Mouse (Mus musculus): ENCODE data around the gene Gm17455. TPM values are rescaled to one million over a fixed set of nuclear protein-coding genes. Genes with fewer than 3 reads are reported as not detected.

The Gm17455 gene
- polyA plus RNA-seq, 1 experiment = 20.5 TPM

DNA sequence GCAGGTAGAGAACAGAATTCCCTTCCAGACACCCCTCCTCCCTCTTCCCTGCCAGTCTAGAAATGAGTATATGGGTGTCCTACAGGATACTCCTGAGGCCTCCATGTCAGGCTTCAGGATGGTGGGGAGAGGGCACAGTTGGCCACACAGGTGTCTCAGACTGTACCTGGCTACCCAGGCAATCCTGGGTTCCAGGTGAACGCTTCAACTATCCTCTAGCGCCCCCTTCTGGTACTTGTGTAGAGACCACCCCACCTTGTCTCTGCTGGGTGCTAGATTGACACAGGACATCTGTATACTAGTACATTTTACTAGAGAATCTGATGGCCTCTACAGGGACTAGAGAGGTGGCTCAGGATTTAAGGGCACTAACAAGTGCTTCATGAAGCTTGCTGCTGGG lies 43.6 kb downstream of the Gm17455 start:
- no peak overlapping the region for H3ac ChIP-seq (ENCODE audit: control insufficient read depth, insufficient read length)
- no peak overlapping the region for H3K4me2 ChIP-seq (ENCODE audit: low read depth)
- H3K79me2 ChIP-seq (ENCODE audit: control insufficient read depth, insufficient read depth) = no peaks in the 10 kb centered on the region
- TF ChIP-seq TCF3 (IDR thresholded peaks at IDR 0.05; ENCODE audit: insufficient read length, low read depth) (no peak), MYOD1 (IDR thresholded peaks at IDR 0.05; ENCODE audit: control insufficient read depth in 1 of 3, insufficient read length in 2 of 3, low read depth in 2 of 3) (no peak), TCF12 (IDR thresholded peaks at IDR 0.05; ENCODE audit: insufficient read depth, poor library complexity, severe bottlenecking) (no peak), CEBPB (IDR thresholded peaks at IDR 0.05; ENCODE audit: insufficient read depth, poor library complexity, severe bottlenecking) (no peak), MYOG (IDR thresholded peaks at IDR 0.05; ENCODE audit: control insufficient read depth in 1 of 3, insufficient read depth in 1 of 3, insufficient read length in 2 of 3, low read depth in 2 of 3) (no peak), USF1 (IDR thresholded peaks at IDR 0.05; ENCODE audit: low read depth) (no peak), REST (IDR thresholded peaks at IDR 0.05; ENCODE audit: insufficient read depth, insufficient read length) (no peak), POLR2A (IDR thresholded peaks at IDR 0.05; ENCODE audit: insufficient read length, low read depth) (no peak), MAX (IDR thresholded peaks at IDR 0.05; ENCODE audit: low read depth) (no peak), POLR2AphosphoS2 (IDR thresholded peaks at IDR 0.05; ENCODE audit: insufficient read length, low read depth) (no peak), SRF (IDR thresholded peaks at IDR 0.05; ENCODE audit: control insufficient read depth, insufficient read length, low read depth) (no peak), E2F4 (IDR thresholded peaks at IDR 0.05; ENCODE audit: insufficient read depth) (no peak)
- no peaks in the 10 kb centered on the region for H3K36me3 ChIP-seq (ENCODE audit: control insufficient read depth, insufficient read depth)
- H3K27me3 ChIP-seq (ENCODE audit: control insufficient read depth, insufficient read depth, insufficient read length) = peaks cover 20% of the 10 kb centered on the region
- H3K4me3 ChIP-seq = no peak overlapping the region

DNA sequence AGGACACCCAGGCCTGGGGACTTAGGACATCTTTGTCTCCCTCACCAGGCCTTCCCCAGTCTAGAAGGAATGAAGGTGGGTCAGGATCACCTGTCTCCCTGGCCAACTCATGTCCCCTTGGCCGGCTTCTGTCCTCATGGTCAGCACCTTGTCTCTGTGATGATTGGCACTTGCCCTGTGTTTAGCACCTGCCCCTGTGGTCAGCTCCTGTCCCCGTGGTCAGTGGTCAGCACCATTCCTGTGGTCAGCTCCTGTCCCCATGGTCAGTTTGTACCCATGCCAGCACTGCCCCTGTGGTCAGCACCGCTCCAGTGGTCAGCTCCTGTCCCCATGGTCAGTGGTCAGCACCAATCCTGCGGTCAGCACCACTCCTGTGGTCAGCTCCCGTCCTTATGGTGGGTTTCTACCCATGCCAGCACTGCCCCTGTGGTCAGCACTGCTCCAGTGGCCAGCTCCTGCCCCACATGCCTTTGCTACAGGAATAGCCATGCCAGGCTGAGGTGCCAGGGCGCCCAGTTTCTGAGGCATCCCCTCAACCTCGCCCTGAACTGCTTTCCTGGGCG lies 45.6 kb downstream of the Gm17455 start:
- H3ac ChIP-seq (ENCODE audit: control insufficient read depth, insufficient read length) = no peak overlapping the region
- no peaks in the 10 kb centered on the region for H3K36me3 ChIP-seq (ENCODE audit: control insufficient read depth, insufficient read depth)
- H3K4me2 ChIP-seq (ENCODE audit: low read depth) = no peak overlapping the region
- no peaks in the 10 kb centered on the region for H3K79me2 ChIP-seq (ENCODE audit: control insufficient read depth, insufficient read depth)
- H3K4me3 ChIP-seq = no peak overlapping the region
- H3K27me3 ChIP-seq (ENCODE audit: control insufficient read depth, insufficient read depth, insufficient read length) = peaks cover 26% of the 10 kb centered on the region
- TF ChIP-seq MYOD1 (IDR thresholded peaks at IDR 0.05; ENCODE audit: control insufficient read depth in 1 of 3, insufficient read length in 2 of 3, low read depth in 2 of 3) (peak in 2 of 3 experiments; percentile 59 to 67), REST (IDR thresholded peaks at IDR 0.05; ENCODE audit: insufficient read depth, insufficient read length) (peak; percentile 79), MYOG (IDR thresholded peaks at IDR 0.05; ENCODE audit: control insufficient read depth in 1 of 3, insufficient read depth in 1 of 3, insufficient read length in 2 of 3, low read depth in 2 of 3) (peak in 1 of 3 experiments; percentile 23), POLR2AphosphoS2 (IDR thresholded peaks at IDR 0.05; ENCODE audit: insufficient read length, low read depth) (no peak)

DNA sequence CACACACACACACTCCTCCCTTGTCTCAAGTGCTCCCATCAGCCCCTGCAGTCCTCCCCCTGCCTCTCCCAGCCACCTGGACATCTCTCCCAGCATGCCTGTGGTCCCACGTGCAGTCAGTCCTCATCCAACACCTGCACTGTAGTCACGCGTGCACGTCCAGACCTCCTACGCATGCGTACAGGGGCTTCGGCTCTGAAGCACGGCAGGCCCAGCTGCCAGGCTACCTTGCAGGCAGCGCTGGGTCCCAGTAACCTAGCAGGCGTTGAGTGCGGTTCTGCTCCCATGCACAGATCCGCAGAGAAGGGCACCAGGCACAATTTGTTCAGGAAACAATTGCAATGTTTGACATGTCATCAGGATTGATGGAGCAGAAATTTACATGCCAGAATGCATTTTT lies 47.7 kb downstream of the Gm17455 start:
- no peaks in the 10 kb centered on the region for H3K79me2 ChIP-seq (ENCODE audit: control insufficient read depth, insufficient read depth)
- H3K4me3 ChIP-seq = no peak overlapping the region
- TF ChIP-seq SRF (IDR thresholded peaks at IDR 0.05; ENCODE audit: control insufficient read depth, insufficient read length, low read depth) (no peak), POLR2A (IDR thresholded peaks at IDR 0.05; ENCODE audit: insufficient read length, low read depth) (no peak), TCF3 (IDR thresholded peaks at IDR 0.05; ENCODE audit: insufficient read length, low read depth) (no peak), POLR2AphosphoS2 (IDR thresholded peaks at IDR 0.05; ENCODE audit: insufficient read length, low read depth) (no peak), TCF12 (IDR thresholded peaks at IDR 0.05; ENCODE audit: insufficient read depth, poor library complexity, severe bottlenecking) (no peak), MAX (IDR thresholded peaks at IDR 0.05; ENCODE audit: low read depth) (no peak), MYOD1 (IDR thresholded peaks at IDR 0.05; ENCODE audit: control insufficient read depth in 1 of 3, insufficient read length in 2 of 3, low read depth in 2 of 3) (no peak), REST (IDR thresholded peaks at IDR 0.05; ENCODE audit: insufficient read depth, insufficient read length) (no peak)
- no peak overlapping the region for H3K4me2 ChIP-seq (ENCODE audit: low read depth)
- no peaks in the 10 kb centered on the region for H3K36me3 ChIP-seq (ENCODE audit: control insufficient read depth, insufficient read depth)
- peaks cover 30% of the 10 kb centered on the region for H3K27me3 ChIP-seq (ENCODE audit: control insufficient read depth, insufficient read depth, insufficient read length)
- no peak overlapping the region for H3ac ChIP-seq (ENCODE audit: control insufficient read depth, insufficient read length)

Other genes with a start within 250 kb of the Gm17455 start
- gene Chst3, start 180.5 kb upstream of the Gm17455 start, polyA plus RNA-seq (2012; fragmentation: generic; extraction: Trizol) = 1.6 TPM
- gene Psap, start 122.1 kb upstream of the Gm17455 start, polyA plus RNA-seq (2012; fragmentation: generic; extraction: Trizol) = 729 TPM
- 5.3 TPM for gene Vsir, start 52.9 kb upstream of the Gm17455 start, polyA plus RNA-seq (2012; fragmentation: generic; extraction: Trizol)